Mouse (Mus musculus) stomach, adult 2 months (tissue): ENCODE measurements around the gene Afm. TPM values are rescaled to one million over a fixed set of nuclear protein-coding genes. Genes with fewer than 3 reads are reported as not detected.

Experiments
- polyA plus RNA-seq: library from polyadenylated mRNA; depleted of rRNA; stranded (reverse); fragments of >200 nt; gene quantifications from 2 replicates; pipeline ENCODE4 v1.2.3, GENCODE M21; 2012; rRNA removed

Gene Afm
- 0.02 and 0.09 TPM in 2 replicates for polyA plus RNA-seq

GRCm38 (mm10) chr5:90518356-90519100 is at the start of gene Afm:
Afm (plus strand) TSS chr5:90518932.

GRCm38 (mm10) chr5:90490518-90490917 is 28.2 kb upstream of the Afm start, which contains the start of gene Afp:
Afp (plus strand) TSS chr5:90490737.

GRCm38 (mm10) chr5:90560743-90561142 is 42.0 kb downstream of the Afm start, which contains the start of gene 5830473C10Rik:
5830473C10Rik (plus strand) TSS chr5:90561107.

Other genes with a start within 250 kb of the Afm start
- gene Ankrd17, start 152.4 kb upstream of the Afm start, polyA plus RNA-seq: 3.1 and 5.4 TPM in 2 replicates
- 0.25 and 0.61 TPM in 2 replicates for gene Gm9958, start 151.7 kb upstream of the Afm start, polyA plus RNA-seq
- gene Alb, start 58.0 kb upstream of the Afm start, polyA plus RNA-seq: 0.09 and 0.67 TPM in 2 replicates
- gene Afp, start 28.2 kb upstream of the Afm start, polyA plus RNA-seq: 0.03 and 0.56 TPM in 2 replicates
- gene 5830473C10Rik, start 42.2 kb downstream of the Afm start, polyA plus RNA-seq: 0.06 TPM in 1 of 2 replicates, not detected in the other
- gene Rassf6, start 121.7 kb downstream of the Afm start, polyA plus RNA-seq: 0.52 and 1.2 TPM in 2 replicates
- gene Cxcl5, start 240.4 kb downstream of the Afm start, polyA plus RNA-seq: 0.31 and 0.42 TPM in 2 replicates
- 1.2 and 1.7 TPM in 2 replicates for gene Ppbp, start 249.6 kb downstream of the Afm start, polyA plus RNA-seq